Comparison of ENCODE assay signal across 8 mouse cellular contexts in genomic region chr7:128461285-128462215, GRCm38 (mm10). TPM values are rescaled to one million over a fixed set of nuclear protein-coding genes. Genes with fewer than 3 reads are reported as not detected.
DNase-seq lines count a peak whose midpoint lies in the region; ATAC-seq lines count a peak whose summit lies in the region.

Gene Tial1 (minus strand): TSS chr7:128461717.

- no peaks in the 10 kb centered on the region for H3K36me3 ChIP-seq in hindbrain, embryonic 16.5 days (ENCODE audit: control insufficient read depth, insufficient read depth, low read length)
- H3K36me3 ChIP-seq in macrophage (ENCODE audit: inconsistent target), result no peaks in the 10 kb centered on the region

- peaks cover 16% of the 10 kb centered on the region for H3K4me1 ChIP-seq in hindbrain, embryonic 16.5 days (ENCODE audit: control insufficient read depth, insufficient read depth, low read depth, low read length)

- peak within 1 kb of the TSS; percentile 95 for H3K27ac ChIP-seq in hindbrain, embryonic 16.5 days (ENCODE audit: low read depth, low read length)
- H3K27ac ChIP-seq in macrophage, result peak within 1 kb of the TSS; percentile 87

- H3K9ac ChIP-seq in hindbrain, embryonic 16.5 days (ENCODE audit: low read depth, low read length), result peak within 1 kb of the TSS; percentile 83

- ATAC-seq in hindbrain, embryonic 16.5 days, result peak; percentile 100

- peak; percentile 92 for DNase-seq in WW6 (ENCODE audit: low read depth, low spot score)
- DNase-seq in cerebellum, postnatal 4 days (ENCODE audit: low spot score in 2 of 2), result peak; percentile 92 to 97
- peak; percentile 99 for DNase-seq in gastrocnemius, adult 18-20 months (ENCODE audit: low spot score)
- DNase-seq in left cerebral cortex, adult 18-20 months (ENCODE audit: low spot score in 2 of 2), result peak; percentile 98 to 99
- peak; percentile 100 for DNase-seq in right cerebral cortex, adult 18-20 months
- DNase-seq in urinary bladder, postnatal 10 days (ENCODE audit: low spot score), result peak; percentile 87

- H3K27me3 ChIP-seq in hindbrain, embryonic 16.5 days (replicated peaks; ENCODE audit: control insufficient read depth, insufficient read depth, low read length), result no peaks in the 10 kb centered on the region

- H3K79me2 ChIP-seq in macrophage (ENCODE audit: inconsistent target), result peaks cover 46% of the 10 kb centered on the region

- H3K4me3 ChIP-seq in hindbrain, embryonic 16.5 days (ENCODE audit: low read length), result peak within 1 kb of the TSS; percentile 67
- H3K4me3 ChIP-seq in macrophage (ENCODE audit: inconsistent target), result peak within 1 kb of the TSS; percentile 82

- H3K4me2 ChIP-seq in hindbrain, embryonic 16.5 days (ENCODE audit: low read length), result peak within 1 kb of the TSS; percentile 93

- H3K9me3 ChIP-seq in hindbrain, embryonic 16.5 days (ENCODE audit: control insufficient read depth, low read length), result no peaks in the 10 kb centered on the region

- WGBS in hindbrain, embryonic 16.5 days, result under 1% methylated on average over 69 of the region's 69 CpGs
- under 1% methylated on average over 69 of the region's 69 CpGs for WGBS in macrophage (ENCODE audit: missing documents)

RNA-seq across cellular contexts. Expression of gene Tial1, which starts in this region (rescaled TPM):
- 10 to 100 TPM; 41.1 to 42.5 TPM for total RNA-seq in gastrocnemius, adult 18-20 months (2021)
- 24.0 and 24.2 TPM in 2 replicates for polyA plus RNA-seq in hindbrain, embryonic 16.5 days (2015; fragmentation: Nextera tagmentation; extraction: Ambion mirVana)
- total RNA-seq in left cerebral cortex, adult 18-20 months (2021), result 100 to 1,000 TPM in 1 of 2 experiments, 10 to 100 TPM in 1; 94.6 to 101 TPM
- total RNA-seq in macrophage (2018; cell fraction: chromatin; rRNA removed), result 100 to 1,000 TPM; 134 to 314 (median 197) TPM
- total RNA-seq in macrophage (2018; cell fraction: cytosol; rRNA removed), result 10 to 100 TPM; 33.4 to 56.3 (median 43.4) TPM
- 100 to 1,000 TPM in 15 of 26 experiments, 10 to 100 TPM in 11; 55.8 to 208 (median 138) TPM for total RNA-seq in macrophage (2018; cell fraction: nucleus; rRNA removed)
- 52.9 to 67.1 TPM (median 56.1 TPM) in 3 replicates for polyA plus RNA-seq in macrophage (2018)

Comparison
In these comparisons a context has a peak if more than half of its experiments do, and no peak if none do; other contexts are left out.
1. Peak in every context shown above with its lines: DNase-seq, ATAC-seq, H3K4me3 ChIP-seq and H3K27ac ChIP-seq.